Mouse (Mus musculus): ENCODE data around the gene Churc1. TPM values are rescaled to one million over a fixed set of nuclear protein-coding genes. Genes with fewer than 3 reads are reported as not detected.

Gene Churc1
- polyA plus RNA-seq, 1 experiment from 2014 or later = 91.1 TPM

DNA sequence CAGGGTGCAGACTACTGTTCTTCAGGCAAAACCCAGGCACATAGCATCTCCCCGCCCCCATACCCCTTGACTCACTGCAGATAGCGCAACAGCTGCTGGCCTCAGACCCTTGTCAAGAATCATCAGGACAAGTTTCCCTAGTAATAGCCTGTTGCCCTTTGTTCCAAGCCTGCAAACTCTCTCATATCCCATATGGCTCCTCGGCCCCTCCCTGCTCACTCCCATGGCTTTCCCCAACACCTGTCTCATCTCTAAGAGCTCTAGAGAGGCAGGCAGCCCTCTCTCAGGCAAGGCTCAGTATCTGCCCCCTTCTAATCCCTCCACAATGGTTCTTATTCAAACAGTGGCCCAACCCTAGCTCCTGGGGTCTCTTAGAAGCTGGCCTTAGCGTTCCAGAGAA is 55.3 kb downstream of the Churc1 start:
- Histone ChIP-seq H3K4me2 (replicated peaks) (peak overlapping the region; percentile 87), H3K4me1 (peaks cover 27% of the 10 kb centered on the region), H3K9ac (0 out of 2 replicates have a peak overlapping the region, but pooled peaks have one; percentile 89), H3K27me3 (peaks cover 37% of the 10 kb centered on the region), H3K4me3 (no peak overlapping the region), H3K36me3 (no peaks in the 10 kb centered on the region), H3K9me3 (replicated peaks) (no peaks in the 10 kb centered on the region), H3K27ac (no peak overlapping the region)
- WGBS = 57% methylated on average over 4 of the region's 4 CpGs
- ATAC-seq (ENCODE audit: low FRiP score) = no peak

DNA sequence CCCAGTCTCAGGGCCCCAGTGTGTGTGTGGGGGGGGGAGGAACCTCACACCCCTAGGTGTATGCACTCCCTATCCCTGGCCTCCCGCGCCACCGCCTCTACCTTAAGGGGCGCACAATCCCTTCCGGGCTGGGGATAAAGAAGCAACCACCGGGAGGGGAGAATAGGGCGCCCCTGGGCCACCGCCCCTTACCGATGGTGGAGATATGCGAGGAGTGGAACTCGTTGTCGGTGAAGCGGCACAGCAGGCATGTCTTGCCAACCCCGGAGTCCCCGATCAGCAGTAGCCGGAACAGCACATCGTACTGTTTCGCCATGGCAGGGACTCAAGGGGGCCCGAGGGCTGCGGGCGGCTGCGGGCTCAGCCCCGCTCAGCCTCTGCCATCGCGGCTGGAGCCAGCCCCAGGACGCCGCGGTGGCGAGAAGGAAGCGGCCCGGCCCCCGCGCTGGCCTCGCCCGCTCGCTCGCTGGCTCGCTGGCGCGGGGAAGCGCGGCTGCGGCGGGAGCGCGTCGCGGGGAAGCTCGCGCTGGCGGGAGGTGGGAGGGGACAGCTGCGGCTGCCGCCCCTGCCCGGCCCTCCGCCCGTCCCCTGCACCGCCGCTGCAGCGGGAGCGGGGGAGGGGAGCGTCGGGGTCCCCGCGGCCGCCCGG is 56.8 kb downstream of the Churc1 start:
- Histone ChIP-seq H3K4me3 (peak overlapping the region; percentile 73), H3K27me3 (peaks cover 37% of the 10 kb centered on the region), H3K9ac (peak overlapping the region; percentile 89), H3K4me2 (replicated peaks) (peak overlapping the region; percentile 87), H3K27ac (peak overlapping the region; percentile 84), H3K9me3 (replicated peaks) (no peaks in the 10 kb centered on the region), H3K36me3 (no peaks in the 10 kb centered on the region), H3K4me1 (peaks cover 25% of the 10 kb centered on the region)
- ATAC-seq (ENCODE audit: low FRiP score) = peak; percentile 79
- WGBS = under 1% methylated on average over 61 of the region's 66 CpGs

DNA sequence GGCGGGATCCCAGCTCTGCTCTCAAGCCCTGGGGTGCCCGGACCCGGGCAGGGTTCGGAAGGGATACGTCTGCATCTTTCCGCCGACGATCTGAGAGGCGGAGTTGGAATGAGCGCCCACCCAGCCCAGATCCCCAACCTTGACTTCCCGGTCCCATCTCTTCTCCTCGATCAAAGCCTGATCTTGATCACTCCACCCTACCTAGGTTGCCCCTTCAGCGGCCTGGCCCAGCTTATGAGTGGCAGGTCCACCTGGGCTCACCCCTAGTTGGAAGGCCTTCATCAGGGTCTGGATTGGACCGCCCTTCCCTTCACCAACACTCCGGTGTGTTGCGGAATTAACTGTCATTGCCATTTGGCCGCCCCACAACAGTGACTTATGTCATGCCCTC is 57.3 kb downstream of the Churc1 start, which contains the start of gene Rab15:
Rab15 (minus strand) TSS at position 258 of the 391 bp plus-strand sequence.
- no peaks in the 10 kb centered on the region for H3K36me3 ChIP-seq
- peak; percentile 55 for ATAC-seq (ENCODE audit: low FRiP score)
- peak within 1 kb of the TSS; percentile 73 for H3K4me3 ChIP-seq
- H3K27me3 ChIP-seq = peaks cover 37% of the 10 kb centered on the region
- peaks cover 25% of the 10 kb centered on the region for H3K4me1 ChIP-seq
- H3K4me2 ChIP-seq (replicated peaks) = peak within 1 kb of the TSS; percentile 87
- WGBS = 2% methylated on average over 17 of the region's 17 CpGs
- peak within 1 kb of the TSS; percentile 89 for H3K9ac ChIP-seq
- H3K9me3 ChIP-seq (replicated peaks) = no peaks in the 10 kb centered on the region
- H3K27ac ChIP-seq = peak within 1 kb of the TSS; percentile 84

DNA sequence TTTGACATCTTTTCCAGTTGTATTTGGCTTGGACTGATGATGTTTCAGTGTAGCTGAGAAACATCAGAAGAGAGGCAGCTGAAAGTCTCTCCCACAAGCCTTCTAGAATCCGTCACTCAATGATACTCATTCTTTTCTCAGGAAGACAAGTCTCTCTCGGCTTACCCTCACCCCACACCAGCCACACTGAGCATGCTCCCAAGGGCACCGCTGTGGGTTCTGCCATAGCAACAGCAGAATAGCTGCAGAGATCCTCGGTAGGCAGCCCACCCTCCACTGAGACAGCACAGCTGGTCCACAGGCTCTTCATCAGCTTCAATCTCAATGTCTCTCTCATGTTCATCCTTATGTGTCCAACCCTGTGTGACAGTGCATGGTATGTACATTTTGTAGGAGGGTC is 59.9 kb downstream of the Churc1 start:
- no peaks in the 10 kb centered on the region for H3K9me3 ChIP-seq (replicated peaks)
- 63% methylated on average over 4 of the region's 4 CpGs for WGBS
- no peaks in the 10 kb centered on the region for H3K36me3 ChIP-seq
- peaks cover 37% of the 10 kb centered on the region for H3K27me3 ChIP-seq
- no peak overlapping the region for H3K27ac ChIP-seq
- no peak overlapping the region for H3K9ac ChIP-seq
- ATAC-seq (ENCODE audit: low FRiP score) = no peak
- no peak overlapping the region for H3K4me3 ChIP-seq
- peaks cover 20% of the 10 kb centered on the region for H3K4me1 ChIP-seq
- H3K4me2 ChIP-seq (replicated peaks) = no peak overlapping the region

DNA sequence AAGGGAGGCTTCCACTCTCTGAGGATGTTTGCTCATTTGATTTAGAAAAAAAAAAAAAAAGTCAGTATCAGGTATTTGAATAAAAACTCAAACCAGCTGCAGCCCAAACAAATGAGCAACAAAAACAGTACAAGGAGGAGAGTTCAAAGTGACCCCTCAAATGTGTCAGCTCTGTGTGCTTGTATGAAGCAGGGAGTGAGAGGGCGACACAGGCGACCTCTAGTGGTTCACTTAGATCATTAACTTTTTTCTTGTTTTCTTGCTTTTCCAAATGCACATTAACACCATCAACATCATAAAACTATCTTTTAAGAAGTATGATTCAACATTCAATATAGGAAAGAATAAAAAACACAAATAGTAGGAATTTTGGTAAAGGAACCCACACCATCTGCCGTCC is 67.4 kb downstream of the Churc1 start:
- Histone ChIP-seq H3K9ac (no peak overlapping the region), H3K27ac (no peak overlapping the region), H3K4me1 (0 out of 2 replicates have a peak, but pooled peaks cover 2% of the 10 kb centered on the region), H3K4me2 (replicated peaks) (no peak overlapping the region), H3K27me3 (no peaks in the 10 kb centered on the region), H3K36me3 (no peaks in the 10 kb centered on the region), H3K4me3 (no peak overlapping the region), H3K9me3 (replicated peaks) (no peaks in the 10 kb centered on the region)
- WGBS = 3% methylated on average over 3 of the region's 3 CpGs
- no peak for ATAC-seq (ENCODE audit: low FRiP score)

Other genes with a start within 250 kb of the Churc1 start
- 3.0 and 3.6 TPM in 2 replicates for gene Plekhg3, start 234.6 kb upstream of the Churc1 start, polyA plus RNA-seq (2016; fragmentation: Nextera tagmentation; extraction: Ambion mirVana)
- 3.3 and 4.2 TPM in 2 replicates for gene Sptb, start 55.0 kb upstream of the Churc1 start, polyA plus RNA-seq (2016; fragmentation: Nextera tagmentation; extraction: Ambion mirVana)
- 37.0 and 38.7 TPM in 2 replicates for gene Fntb, start 51 bp downstream of the Churc1 start, polyA plus RNA-seq (2016; fragmentation: Nextera tagmentation; extraction: Ambion mirVana)
- gene Gpx2, start 30.0 kb downstream of the Churc1 start, polyA plus RNA-seq (2016; fragmentation: Nextera tagmentation; extraction: Ambion mirVana) = 0.38 and 0.44 TPM in 2 replicates
- gene Rab15, start 57.4 kb downstream of the Churc1 start, polyA plus RNA-seq (2016; fragmentation: Nextera tagmentation; extraction: Ambion mirVana) = 25.1 and 27.8 TPM in 2 replicates
- gene Max, start 196.7 kb downstream of the Churc1 start, polyA plus RNA-seq (2016; fragmentation: Nextera tagmentation; extraction: Ambion mirVana) = 14.3 and 17.2 TPM in 2 replicates